Mouse (Mus musculus): ENCODE data around the gene Plekhn1. TPM values are rescaled to one million over a fixed set of nuclear protein-coding genes. Genes with fewer than 3 reads are reported as not detected.

The Plekhn1 gene
- 13.2 and 19.2 TPM in 2 replicates for total RNA-seq (2023)

DNA sequence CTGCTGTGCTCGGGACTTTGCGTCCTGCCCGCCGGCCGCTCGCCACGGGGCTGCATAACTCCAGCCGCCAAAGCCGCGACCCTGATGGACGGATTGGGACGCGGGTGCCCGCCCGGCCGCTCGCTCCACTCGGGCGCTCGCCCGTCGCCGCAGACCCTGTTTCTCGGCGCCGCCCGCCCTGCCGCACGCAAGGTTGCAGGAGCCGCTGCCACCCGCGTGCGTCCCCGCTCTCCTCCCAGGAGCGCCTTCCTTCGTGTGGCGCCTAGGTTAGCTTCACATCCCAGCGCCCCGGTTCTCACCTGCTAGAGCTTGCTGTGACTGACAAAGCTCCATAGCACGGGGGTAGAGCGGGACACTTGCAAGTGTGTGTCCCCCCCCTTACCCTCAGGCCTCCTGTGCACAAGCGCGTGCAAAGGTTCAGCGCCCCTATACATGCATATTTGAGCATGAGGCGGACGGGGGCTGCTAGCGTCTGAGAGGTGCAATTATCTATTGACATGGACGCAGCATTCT lies at the start of gene Plekhn1:
Plekhn1 (minus strand) TSS at position 157 of the 513 bp plus-strand sequence.

DNA sequence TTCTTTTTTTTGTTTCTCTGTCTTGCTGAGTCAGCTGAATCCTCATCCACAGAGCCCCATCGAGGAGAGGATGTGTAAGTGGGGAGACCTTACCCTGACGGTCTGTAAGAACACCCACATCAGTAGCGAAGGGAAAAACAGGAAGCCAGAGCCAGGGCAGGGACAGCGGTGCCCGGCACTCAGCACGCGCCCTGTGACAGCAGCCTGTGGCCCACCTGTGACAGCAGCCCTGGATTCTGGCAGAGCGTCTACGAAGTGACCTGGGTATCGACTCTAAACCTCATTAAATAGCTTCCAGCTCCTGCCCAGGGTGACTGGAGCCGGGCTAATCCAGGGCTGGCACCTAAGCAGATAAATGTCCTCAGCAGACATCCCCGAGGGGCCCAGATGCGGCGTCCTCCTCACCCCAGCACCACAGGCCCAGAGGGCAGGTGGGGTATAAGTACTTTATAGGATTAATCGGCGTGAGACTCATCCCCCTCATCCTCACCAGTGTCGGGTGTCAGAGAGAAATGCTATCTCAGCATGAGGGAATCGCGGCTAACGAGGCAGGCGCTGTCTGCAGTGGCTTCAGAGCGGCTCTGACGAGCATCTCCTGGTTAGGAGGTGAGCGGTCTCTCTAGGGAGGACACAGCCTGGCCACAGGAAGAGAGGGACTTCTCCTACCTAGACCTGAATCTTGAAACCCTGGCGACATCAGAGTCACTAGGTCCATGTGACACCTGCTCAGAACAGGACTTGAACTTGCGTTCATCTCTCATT lies 20.6 kb upstream of the Plekhn1 start, which contains the start of gene Samd11:
Samd11 (minus strand) TSS at position 580 of the 762 bp plus-strand sequence.

DNA sequence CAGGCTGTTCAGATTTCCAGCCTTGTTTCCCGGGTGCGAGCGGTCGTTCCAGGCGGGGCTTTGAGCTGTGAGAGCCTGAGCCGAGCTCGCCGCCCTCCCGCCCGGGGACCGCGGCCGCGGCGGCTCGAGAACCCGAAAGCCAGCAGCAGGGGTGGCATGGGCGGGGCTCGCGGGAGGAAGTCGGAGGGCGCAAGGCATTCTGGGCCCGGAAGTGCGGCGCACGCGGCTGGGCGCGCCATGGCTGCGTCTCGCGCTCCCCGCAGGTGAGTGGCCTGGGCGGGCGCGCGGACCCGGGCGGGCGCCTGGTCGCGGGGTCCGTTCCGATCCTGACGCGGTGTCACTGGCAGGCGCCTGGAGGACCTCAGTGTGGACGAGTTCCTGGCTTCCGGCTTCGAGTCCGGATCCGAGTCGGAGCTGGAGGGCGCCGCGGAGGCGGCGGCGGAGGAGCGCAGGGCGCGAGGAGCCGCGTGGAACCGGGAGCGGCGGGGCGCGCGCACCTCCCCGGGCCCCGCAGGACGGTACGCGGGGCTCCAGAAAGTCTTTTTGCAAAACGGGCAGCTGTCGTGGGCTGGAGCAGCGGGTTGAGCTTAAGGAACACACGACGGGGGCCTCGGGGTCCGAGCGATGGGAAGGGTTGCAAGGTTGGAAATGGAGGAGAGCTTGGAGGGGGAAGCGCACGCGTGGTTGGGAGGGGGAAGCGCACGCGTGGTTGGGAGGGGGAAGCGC lies 1.3 kb upstream of the Plekhn1 start, which contains the start of gene Noc2l:
Noc2l (plus strand) TSS at position 203 of the 726 bp plus-strand sequence.

DNA sequence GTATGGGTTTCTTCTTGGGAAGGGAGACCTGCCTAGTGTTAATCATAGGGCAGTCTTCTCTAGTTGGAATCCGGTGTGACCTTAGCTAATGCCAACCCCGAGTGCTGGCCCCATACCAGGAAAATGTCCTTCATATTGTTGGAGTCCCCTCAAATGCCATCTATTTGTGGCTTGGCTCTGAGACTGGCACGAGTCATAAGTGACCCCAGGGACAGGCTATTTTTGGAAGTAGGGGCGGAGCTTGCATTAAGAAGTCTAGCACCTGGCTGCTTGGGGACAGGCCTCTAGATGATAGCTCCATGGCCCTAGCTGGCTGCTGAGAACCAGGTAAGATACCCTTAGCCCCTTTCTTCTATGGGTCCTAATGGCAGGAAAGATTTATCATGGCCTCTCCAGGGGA lies 19.0 kb downstream of the Plekhn1 start, which contains the start of gene Perm1:
Perm1 (plus strand) TSS at position 220 of the 400 bp plus-strand sequence.

DNA sequence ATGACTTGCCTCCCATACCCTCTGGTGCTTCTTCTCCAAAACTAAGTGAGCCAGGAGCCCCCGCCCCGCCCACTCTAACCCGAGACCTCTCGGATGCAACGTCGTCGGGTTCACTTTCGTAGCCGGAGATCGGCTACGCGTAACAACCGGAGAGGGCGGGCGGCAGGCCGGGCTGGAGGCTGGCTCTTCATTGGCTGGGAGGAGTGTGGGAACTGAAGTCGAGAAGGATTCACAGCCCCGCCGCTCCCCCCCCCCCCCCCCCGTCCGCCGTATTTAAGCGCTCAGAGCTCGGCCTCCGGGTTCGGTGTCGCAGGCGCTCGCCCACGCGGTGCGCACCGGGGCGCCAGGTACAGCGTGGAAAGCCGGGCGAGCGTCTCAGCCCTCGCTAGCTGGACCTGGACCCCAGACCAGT lies 31.6 kb downstream of the Plekhn1 start, which contains the start of gene AW011738:
AW011738 (plus strand) TSS at position 304 of the 412 bp plus-strand sequence.

DNA sequence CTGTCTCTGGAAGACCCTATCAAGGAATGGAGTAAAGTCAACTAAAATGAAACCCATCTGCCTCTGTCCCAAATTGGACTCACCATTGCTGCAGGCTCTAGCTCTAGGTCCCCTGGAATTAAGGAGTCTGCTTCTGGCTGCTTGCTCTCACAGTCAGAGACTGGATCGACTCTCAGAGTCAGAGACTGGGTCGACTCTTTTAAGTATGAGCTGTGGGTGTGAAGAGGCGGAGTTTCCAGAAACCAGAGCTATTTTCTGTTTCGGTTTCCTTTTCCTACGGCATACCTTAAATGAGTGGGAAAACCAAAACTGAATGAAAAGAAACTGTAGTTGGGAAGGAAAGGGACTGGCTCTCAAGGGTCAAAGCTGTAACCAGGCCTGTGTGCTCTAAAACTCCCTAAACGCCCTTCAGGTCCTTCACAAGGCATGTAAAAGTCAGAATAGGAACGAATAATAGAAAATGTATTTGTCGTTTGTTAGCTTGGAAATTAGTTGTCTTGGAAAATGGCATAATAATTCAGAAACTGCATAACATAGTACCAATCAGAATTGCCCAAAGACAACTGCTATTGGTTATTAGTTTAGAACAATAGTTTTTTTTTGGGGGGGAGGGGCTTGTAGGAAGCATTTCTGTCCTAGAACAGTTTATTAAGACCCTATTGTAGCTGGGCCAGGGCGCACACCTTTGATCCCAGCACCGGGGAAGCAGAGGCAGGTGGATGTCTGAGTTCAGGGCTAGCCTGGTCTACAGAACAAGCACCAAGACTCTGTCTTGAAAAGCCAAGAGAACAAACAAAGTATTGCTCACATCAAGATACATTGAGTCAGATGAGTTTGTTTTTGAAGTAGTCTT lies 33.8 kb downstream of the Plekhn1 start, which contains the start of gene Isg15:
Isg15 (minus strand) TSS at position 196 of the 853 bp plus-strand sequence.

DNA sequence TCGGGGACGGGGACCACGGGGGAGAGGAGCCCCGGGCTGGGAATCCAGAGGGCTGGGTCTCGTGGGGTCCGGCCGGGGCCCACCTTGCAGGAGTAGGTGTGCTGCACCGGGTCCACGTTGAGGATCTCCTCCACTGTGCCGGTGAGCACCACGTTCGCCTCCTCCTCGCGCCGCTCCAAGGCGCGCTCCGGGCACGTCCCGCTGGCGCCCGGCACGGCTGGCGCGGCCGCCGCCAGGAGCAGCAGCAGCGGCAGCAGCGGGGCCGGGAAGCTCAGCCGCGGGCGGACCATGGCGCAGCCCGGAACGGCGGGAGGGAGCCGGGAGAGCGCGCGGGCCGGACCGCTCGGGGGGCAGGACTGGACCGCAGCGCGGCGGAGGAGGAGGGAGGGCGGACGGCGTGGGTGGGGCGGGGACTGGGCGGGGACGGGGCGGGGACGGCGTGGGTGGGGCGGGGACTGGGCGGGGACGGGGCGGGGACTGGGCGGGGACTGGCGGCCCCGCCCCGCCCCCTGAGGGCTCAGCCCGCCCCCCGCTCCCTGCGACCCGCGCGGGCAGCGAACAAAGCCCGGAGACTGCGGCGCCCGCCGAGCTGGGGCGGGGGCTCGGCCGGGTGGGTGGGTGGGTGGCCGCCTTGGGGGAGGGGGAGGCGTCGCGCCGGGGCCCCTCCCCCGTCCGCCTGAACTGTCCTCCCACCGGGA lies 37.4 kb downstream of the Plekhn1 start, which contains the start of gene Agrn:
Agrn (minus strand) TSS at position 358 of the 698 bp plus-strand sequence.

Other genes starting within 250 kb of the Plekhn1 start
- gene B3galt6, start 242.2 kb downstream of the Plekhn1 start, total RNA-seq (2023): 1.6 and 1.9 TPM in 2 replicates
- gene Sdf4, start 242.0 kb downstream of the Plekhn1 start, total RNA-seq (2023): 101 and 115 TPM in 2 replicates
- gene Tnfrsf4, start 221.0 kb downstream of the Plekhn1 start, total RNA-seq (2023): 1.5 and 2.1 TPM in 2 replicates
- 3.5 and 6.8 TPM in 2 replicates for gene Tnfrsf18, start 208.7 kb downstream of the Plekhn1 start, total RNA-seq (2023)
- gene Ttll10, start 175.4 kb downstream of the Plekhn1 start, total RNA-seq (2023): not detected in 2 replicates
- gene 9430015G10Rik, start 124.9 kb downstream of the Plekhn1 start, total RNA-seq (2023): 12.2 and 12.7 TPM in 2 replicates
- gene Rnf223, start 104.3 kb downstream of the Plekhn1 start, total RNA-seq (2023): 0.18 and 0.35 TPM in 2 replicates
- 17.6 and 18.5 TPM in 2 replicates for gene Agrn, start 37.4 kb downstream of the Plekhn1 start, total RNA-seq (2023)
- gene Isg15, start 34.0 kb downstream of the Plekhn1 start, total RNA-seq (2023): 10.6 and 19.0 TPM in 2 replicates
- gene AW011738, start 31.6 kb downstream of the Plekhn1 start, total RNA-seq (2023): 5.9 and 7.6 TPM in 2 replicates
- gene Perm1, start 19.0 kb downstream of the Plekhn1 start, total RNA-seq (2023): not detected in 2 replicates
- gene Noc2l, start 1.2 kb upstream of the Plekhn1 start, total RNA-seq (2023): 18.4 and 27.6 TPM in 2 replicates
- 3.5 and 6.7 TPM in 2 replicates for gene Samd11, start 20.8 kb upstream of the Plekhn1 start, total RNA-seq (2023)
- not detected in 2 replicates for gene Vmn2r-ps159, start 96.2 kb upstream of the Plekhn1 start, total RNA-seq (2023)